Mouse (Mus musculus): ENCODE measurements around the gene Wdfy3. TPM values are rescaled to one million over a fixed set of nuclear protein-coding genes. Genes with fewer than 3 reads are reported as not detected.
"Not testable (repeated sequence)": the region's sequence is repeated elsewhere in the genome, so short reads cannot be mapped to it uniquely, and the experiment has no call there.

Gene Wdfy3
- total RNA-seq, 2 experiments from 2014 or later: 36.0 to 49.3 TPM

GRCm38 (mm10) chr5:102001026-102001425 lies 68.7 kb downstream of the Wdfy3 start:
- DNase-seq: no peak

GRCm38 (mm10) chr5:101998971-101999370 lies 70.8 kb downstream of the Wdfy3 start:
- no peak for DNase-seq

- peak; percentile 21 for DNase-seq
Measured at GRCm38 (mm10) chr5:101996036-101996735, 73.5 kb downstream of the Wdfy3 start.

DNA sequence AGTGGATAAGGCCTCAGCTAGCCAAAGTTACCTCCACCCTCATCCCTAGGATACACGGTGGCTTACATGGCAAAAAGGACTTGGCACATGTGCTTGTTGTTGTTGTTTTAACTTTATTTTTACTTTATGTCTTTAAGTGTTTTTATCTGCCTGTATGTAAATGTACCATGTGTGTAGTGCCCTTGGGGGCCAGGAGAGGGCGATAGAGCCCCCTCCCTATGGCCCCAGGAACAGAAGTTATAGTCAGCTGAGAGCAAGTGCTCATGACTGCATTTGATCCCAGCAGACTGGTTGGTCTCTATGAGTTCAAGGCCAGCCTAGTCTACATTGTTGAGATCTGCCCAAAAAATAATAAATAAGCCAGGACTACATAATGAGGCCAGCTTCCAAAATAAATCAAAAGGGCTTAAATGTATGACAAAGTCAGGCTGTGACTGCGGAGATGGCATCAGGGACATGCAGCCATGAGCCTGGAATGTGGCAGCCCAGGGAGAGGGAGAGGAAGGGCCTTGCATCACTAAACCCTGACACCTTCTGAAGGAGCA lies 74.2 kb downstream of the Wdfy3 start:
- DNase-seq: peak; percentile 25

- no peak for DNase-seq
Measured at GRCm38 (mm10) chr5:101993996-101994395, 75.7 kb downstream of the Wdfy3 start.

- no peak for DNase-seq
Measured at GRCm38 (mm10) chr5:101992969-101993670, 76.6 kb downstream of the Wdfy3 start.

- no peak for DNase-seq
Measured at GRCm38 (mm10) chr5:101990298-101990845, 79.3 kb downstream of the Wdfy3 start.

GRCm38 (mm10) chr5:101988476-101988875 lies 81.2 kb downstream of the Wdfy3 start:
- DNase-seq: no peak

GRCm38 (mm10) chr5:101986694-101987093 lies 83.0 kb downstream of the Wdfy3 start:
- no peak for DNase-seq

- no peak for DNase-seq
Measured at GRCm38 (mm10) chr5:101982239-101982638, 87.5 kb downstream of the Wdfy3 start.

DNA sequence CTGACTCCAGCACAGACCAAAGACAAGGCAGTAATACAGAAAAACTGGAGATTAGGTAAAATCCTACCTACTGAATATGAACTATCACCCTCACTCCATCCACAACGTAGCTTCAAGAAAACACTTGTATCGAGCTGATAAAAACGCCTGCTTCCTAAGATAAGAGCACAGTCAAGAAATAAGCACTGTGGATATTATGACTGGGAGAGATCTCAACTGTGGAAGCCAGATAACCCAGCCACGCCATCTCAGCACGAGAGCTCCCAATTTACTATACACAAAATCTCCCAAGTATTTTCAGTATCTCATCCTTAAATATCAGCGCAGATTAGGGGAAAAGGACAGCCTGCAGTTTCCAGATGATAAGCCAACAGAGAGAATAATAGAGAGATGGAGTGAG lies 90.1 kb downstream of the Wdfy3 start:
- DNase-seq: no peak

- not testable (repeated sequence) for DNase-seq
Measured at GRCm38 (mm10) chr5:101972594-101972993, 97.1 kb downstream of the Wdfy3 start.

GRCm38 (mm10) chr5:101968153-101968851 lies 101.4 kb downstream of the Wdfy3 start:
- DNase-seq: no peak

- no peak for DNase-seq
Measured at GRCm38 (mm10) chr5:101967832-101968152, 101.9 kb downstream of the Wdfy3 start.

DNA sequence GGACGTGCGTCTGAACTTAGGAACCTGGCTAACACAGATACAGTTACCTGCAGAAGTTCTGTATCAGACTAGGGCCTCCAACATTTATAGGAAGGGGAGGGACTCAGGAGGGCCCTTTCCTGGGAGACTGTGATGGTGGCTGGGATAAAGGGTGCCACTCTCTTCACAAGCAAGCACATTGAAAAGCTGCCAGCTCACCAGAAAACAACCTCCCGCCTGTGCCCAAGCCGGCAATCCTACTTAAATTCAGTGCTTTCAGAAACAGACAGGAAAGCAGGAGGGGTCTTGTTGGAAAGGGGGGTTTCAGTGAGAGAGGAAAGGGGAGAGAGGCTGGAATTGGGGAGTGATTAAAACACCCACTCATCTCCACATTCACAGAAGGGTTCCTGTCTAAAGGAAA lies 106.9 kb downstream of the Wdfy3 start:
- DNase-seq: no peak

- DNase-seq: no peak
Measured at GRCm38 (mm10) chr5:101959369-101959768, 110.4 kb downstream of the Wdfy3 start.

DNA sequence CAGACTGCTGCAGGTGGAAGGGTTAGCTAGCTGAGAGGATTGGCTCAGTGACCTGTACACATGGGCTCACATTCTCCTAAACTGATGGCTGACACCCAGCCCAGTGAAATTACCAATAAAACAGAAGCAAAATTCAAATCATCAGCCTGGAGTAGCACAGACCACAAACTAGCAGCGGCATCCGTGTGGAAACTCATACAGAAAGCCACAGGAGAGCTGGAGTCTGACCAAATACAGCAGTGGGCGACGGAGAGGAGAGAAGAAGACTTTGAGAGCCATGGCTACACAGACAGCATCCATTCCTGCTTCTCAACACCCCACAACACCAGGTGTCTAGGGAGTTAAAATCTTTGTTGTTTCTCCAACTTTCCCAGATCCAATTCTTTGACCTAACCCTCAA lies 110.8 kb downstream of the Wdfy3 start:
- no peak for DNase-seq

DNA sequence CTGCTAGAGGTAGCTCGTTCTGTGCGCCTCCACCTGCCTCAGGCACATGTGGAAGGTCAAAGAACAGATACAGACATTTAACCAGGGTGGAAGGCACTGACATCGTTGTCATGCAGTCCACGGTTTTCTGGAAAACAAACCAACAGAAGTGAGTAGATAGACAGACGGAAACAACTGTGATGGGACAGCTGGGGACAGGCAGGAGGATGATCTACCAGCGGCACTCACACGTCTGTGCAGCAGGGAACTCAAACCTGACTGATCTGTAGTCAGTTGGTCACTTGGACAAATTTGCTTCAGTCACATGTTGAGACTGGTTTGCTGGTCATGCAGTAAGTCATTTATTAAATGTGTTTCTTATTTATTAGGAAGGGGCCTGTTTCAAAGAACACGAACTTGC lies 112.3 kb downstream of the Wdfy3 start:
- DNase-seq: no peak

- no peak for DNase-seq
Measured at GRCm38 (mm10) chr5:101954393-101955340, 115.1 kb downstream of the Wdfy3 start.

DNA sequence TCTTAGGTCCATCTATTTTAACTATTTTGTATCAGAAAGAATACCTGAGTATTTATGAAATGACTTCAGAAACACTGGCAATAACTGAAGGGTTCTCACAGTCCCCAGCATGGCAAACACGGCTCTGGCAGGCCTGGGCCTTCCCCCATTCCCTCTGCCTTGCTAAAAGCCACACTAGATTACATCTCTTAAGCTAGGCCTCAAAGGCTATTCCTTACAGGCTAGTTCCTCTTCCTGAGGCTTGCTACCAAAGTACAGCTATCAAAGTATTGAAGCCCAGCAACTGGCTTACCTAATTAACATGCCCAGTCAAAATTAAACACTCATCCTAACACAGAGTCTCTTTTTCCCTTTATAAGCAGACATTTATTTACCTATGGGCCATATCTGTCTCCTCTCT lies 117.8 kb downstream of the Wdfy3 start:
- no peak for DNase-seq

DNA sequence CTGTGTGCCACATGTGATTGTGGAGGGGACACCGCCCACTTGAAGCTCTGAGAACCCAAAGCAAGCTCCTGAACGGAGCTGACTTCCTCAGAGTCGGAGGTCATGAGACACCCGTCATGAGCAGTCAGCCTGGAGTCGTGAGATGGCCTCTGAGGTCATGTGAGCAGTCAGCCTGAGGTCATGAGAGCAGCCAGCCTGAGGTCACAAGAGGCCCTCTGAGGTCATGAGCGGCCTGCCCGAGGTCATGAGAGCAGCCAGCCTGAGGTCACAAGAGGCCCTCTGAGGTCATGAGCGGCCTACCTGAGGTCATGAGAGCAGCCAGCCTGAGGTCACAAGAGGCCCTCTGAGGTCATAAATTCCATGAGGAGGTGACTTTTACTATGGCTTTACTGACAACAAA lies 120.4 kb downstream of the Wdfy3 start:
- DNase-seq: no peak

- no peak for DNase-seq
Measured at GRCm38 (mm10) chr5:101948641-101949040, 121.1 kb downstream of the Wdfy3 start.
